Mouse (Mus musculus) stomach, postnatal 0 days (tissue): ENCODE measurements around the gene Nfxl1.

ENCODE experiments used
- CTCF ChIP-seq: IDR thresholded peaks from 2 replicates; pipeline ENCODE4 v1.5.1; 2016; ENCODE audit warnings: antibody characterized with exemption, low read depth, mild to moderate bottlenecking, moderate library complexity
- EP300 ChIP-seq: optimal IDR thresholded peaks from 2 replicates; pipeline ENCODE3; 2016; ENCODE audit warnings: antibody characterized with exemption

DNA sequence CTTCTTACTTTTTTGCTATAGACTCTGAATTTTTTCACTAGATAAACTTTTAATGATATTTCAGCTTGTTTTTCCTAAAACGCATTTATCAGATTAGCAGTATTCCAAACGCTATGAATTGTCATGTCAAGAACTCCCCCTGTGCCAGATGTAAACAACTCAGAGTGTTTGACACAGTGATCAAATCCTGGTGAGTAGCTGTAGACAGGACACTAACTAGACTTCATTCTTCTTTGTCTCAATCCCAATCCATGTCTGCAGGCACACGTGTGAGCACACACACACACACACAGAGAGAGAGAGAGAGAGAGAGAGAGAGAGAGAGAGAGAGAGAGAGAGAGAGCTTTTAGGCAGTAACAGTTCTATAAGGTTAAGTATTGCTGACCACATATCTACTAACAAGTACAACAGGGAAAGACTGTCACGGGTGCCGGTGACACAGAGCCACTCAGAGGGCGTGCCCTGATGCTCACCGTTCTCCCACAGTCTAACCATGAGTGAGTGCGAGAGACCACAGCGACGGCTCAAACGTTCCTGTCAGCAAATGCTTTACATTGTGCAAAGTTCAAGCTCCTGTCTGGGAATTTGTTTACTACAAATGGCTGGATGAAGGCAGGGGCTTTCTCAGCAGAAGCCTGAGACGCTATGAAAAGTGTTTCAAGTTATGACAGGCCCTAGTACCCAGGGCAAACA, 87.0 kb downstream of the Nfxl1 start:
- TF ChIP-seq CTCF (no peak), EP300 (no peak)
